Mouse (Mus musculus) hindbrain, embryonic 11.5 days (tissue): Measurements from ENCODE around the gene Gm48552. TPM values are rescaled to one million over a fixed set of nuclear protein-coding genes. Genes with fewer than 3 reads are reported as not detected.
A peak's percentile ranks its signal among the peaks of the same experiment; 100 is the strongest.

ENCODE experiments used
- ATAC-seq: fragments of 200-750 bp; cut with Nextera tagmentation; 2 replicates; pipeline ENCODE4 v1.8.0; 2017; ENCODE audit warnings: mild to moderate bottlenecking, moderate TSS enrichment, moderate library complexity; ENCODE audit not compliant: low FRiP score
- DNase-seq: peaks from one replicate; pipeline ENCODE4 v3.0.0-alpha.2; 2015; ENCODE audit warnings: low spot score
- H3K27ac ChIP-seq: fragments of 300-500 bp; sonication (generic); 2 replicates; pipeline ENCODE4 v1.5.1; 2014; ENCODE audit warnings: mild to moderate bottlenecking, low read depth, low read length
- H3K27me3 ChIP-seq: fragments of 300-500 bp; sonication (generic); 2 replicates; pipeline ENCODE4 v1.6.1; 2014; ENCODE audit warnings: mild to moderate bottlenecking, low read length, moderate library complexity, mixed read lengths; ENCODE audit not compliant: control insufficient read depth, insufficient read depth
- H3K36me3 ChIP-seq: fragments of 300-500 bp; sonication (generic); 2 replicates; pipeline ENCODE4 v1.6.1; 2014; ENCODE audit warnings: mild to moderate bottlenecking, low read length, moderate library complexity, mixed read lengths; ENCODE audit not compliant: control insufficient read depth, insufficient read depth
- H3K4me1 ChIP-seq: fragments of 300-500 bp; sonication (generic); replicated peaks from 2 replicates; pipeline ENCODE4 v1.6.1; 2014; ENCODE audit warnings: low read length, mixed read lengths; ENCODE audit not compliant: control insufficient read depth, insufficient read depth
- H3K4me2 ChIP-seq: fragments of 300-500 bp; sonication (generic); replicated peaks from 2 replicates; pipeline ENCODE4 v1.6.1; 2014; ENCODE audit warnings: mild to moderate bottlenecking, low read depth, low read length
- H3K4me3 ChIP-seq: fragments of 300-500 bp; sonication (generic); 2 replicates; pipeline ENCODE4 v1.5.1; 2014; ENCODE audit warnings: low read depth, low read length
- H3K9ac ChIP-seq: fragments of 300-500 bp; sonication (generic); 2 replicates; pipeline ENCODE4 v1.6.1; 2014; ENCODE audit warnings: low read depth, low read length
- H3K9me3 ChIP-seq: fragments of 300-500 bp; sonication (generic); 2 replicates; pipeline ENCODE4 v1.6.1; 2016; ENCODE audit warnings: low read length; ENCODE audit not compliant: control insufficient read depth
- WGBS: fragments of 180-500 bp; shearing (Covaris S2); extraction: QIAGEN DNeasy Blood & Tissue Kit; methylation state at CpG from one replicate; pipeline ENCODE4 v1.1.7; 2014; 5-methylcytosine and 5-hydroxymethylcytosine counted together
- polyA plus RNA-seq: library from polyadenylated mRNA; unstranded; fragments of >200 nt; fragmentation: Nextera tagmentation; extraction: Ambion mirVana; gene quantifications from 2 replicates; pipeline ENCODE4 v1.2.1, GENCODE M21; 2014

The Gm48552 gene
- polyA plus RNA-seq, 1 experiment from 2014 or later, result 0.49 TPM

DNA sequence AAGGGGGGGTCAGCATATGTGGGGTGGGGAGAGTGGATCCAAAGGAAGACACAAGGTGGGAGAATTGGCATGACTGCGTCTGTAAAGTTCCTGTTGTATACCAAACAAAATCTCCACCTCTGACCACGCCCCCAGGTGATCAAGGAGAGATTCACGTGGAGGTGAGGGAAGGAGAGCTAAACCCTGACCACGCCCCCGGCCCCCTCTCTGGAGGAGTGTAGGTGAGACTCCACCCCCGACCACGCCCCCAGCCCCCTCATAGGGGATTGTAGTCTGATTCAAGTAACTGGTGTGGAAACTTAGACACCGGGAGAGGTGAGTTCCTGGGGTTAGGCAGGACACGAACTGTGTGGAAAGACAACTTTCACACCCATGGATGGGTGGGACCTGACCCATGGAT, 15.3 kb downstream of the Gm48552 start:
- Histone ChIP-seq H3K4me3 (no peak overlapping the region), H3K9ac (no peak overlapping the region), H3K36me3 (no peaks in the 10 kb centered on the region), H3K9me3 (no peaks in the 10 kb centered on the region), H3K27ac (0 out of 2 replicates have a peak overlapping the region, but pooled peaks have one; percentile 36), H3K4me2 (no peak overlapping the region), H3K27me3 (peaks cover 24% of the 10 kb centered on the region), H3K4me1 (peaks cover 41% of the 10 kb centered on the region)
- ATAC-seq (no peak), DNase-seq (no peak)
- WGBS, result 12% methylated on average over 9 of the region's 9 CpGs

DNA sequence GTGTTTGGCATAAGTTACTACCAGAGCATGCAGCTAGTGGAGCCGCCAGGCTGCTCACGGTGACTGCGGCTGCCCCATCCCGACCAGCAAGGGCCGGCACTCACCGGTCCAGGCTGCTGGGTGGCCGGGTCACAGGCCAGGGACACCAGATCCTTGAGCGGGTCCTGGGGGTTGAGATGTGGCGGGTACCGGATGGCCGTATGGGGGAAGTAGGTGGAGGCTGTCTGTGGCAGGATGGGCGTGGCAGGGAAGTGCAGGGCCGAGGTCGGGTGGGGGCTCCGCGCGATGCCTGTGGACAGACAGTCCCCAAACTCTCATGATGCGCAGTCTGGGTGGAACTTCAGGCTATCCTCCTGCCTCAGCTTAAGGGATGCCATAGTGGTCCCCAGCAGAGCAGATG, 15.9 kb downstream of the Gm48552 start:
- Histone ChIP-seq H3K36me3 (no peaks in the 10 kb centered on the region), H3K4me2 (no peak overlapping the region), H3K9ac (no peak overlapping the region), H3K4me3 (no peak overlapping the region), H3K9me3 (no peaks in the 10 kb centered on the region), H3K4me1 (peaks cover 45% of the 10 kb centered on the region), H3K27me3 (peaks cover 24% of the 10 kb centered on the region), H3K27ac (no peak overlapping the region)
- DNase-seq (no peak), ATAC-seq (no peak)
- 56% methylated on average over 18 of the region's 18 CpGs for WGBS

GRCm38 (mm10) chr10:81405588-81406201, 16.9 kb downstream of the Gm48552 start:
- ATAC-seq (no peak), DNase-seq (no peak)
- H3K9me3 ChIP-seq, result no peaks in the 10 kb centered on the region
- H3K4me3 ChIP-seq, result no peak overlapping the region
- WGBS, result 42% methylated on average over 13 of the region's 13 CpGs
- H3K27me3 ChIP-seq, result peaks cover 22% of the 10 kb centered on the region
- H3K4me1 ChIP-seq, result peaks cover 41% of the 10 kb centered on the region
- H3K9ac ChIP-seq, result no peak overlapping the region
- no peaks in the 10 kb centered on the region for H3K36me3 ChIP-seq
- H3K4me2 ChIP-seq, result no peak overlapping the region
- H3K27ac ChIP-seq, result no peak overlapping the region

- Histone ChIP-seq H3K27me3 (peaks cover 22% of the 10 kb centered on the region), H3K4me2 (peak overlapping the region; percentile 26)
These were observed 18.0 kb downstream of the Gm48552 start for GRCm38 (mm10) chr10:81406504-81407440.

GRCm38 (mm10) chr10:81407539-81408423, 19.0 kb downstream of the Gm48552 start:
- Histone ChIP-seq H3K27me3 (peaks cover 22% of the 10 kb centered on the region), H3K4me3 (peak overlapping the region; percentile 23; the same call in 1 of the 2 replicates), H3K9me3 (no peaks in the 10 kb centered on the region), H3K36me3 (no peaks in the 10 kb centered on the region), H3K27ac (peak overlapping the region; percentile 10; the same call in 1 of the 2 replicates), H3K4me1 (peaks cover 32% of the 10 kb centered on the region), H3K4me2 (peak overlapping the region; percentile 26), H3K9ac (peak overlapping the region; percentile 45)
- DNase-seq (peak; percentile 59), ATAC-seq (no peak)
- WGBS, result 28% methylated on average over 31 of the region's 31 CpGs

More at GRCm38 (mm10) chr10:81406504-81407440, 18.0 kb downstream of the Gm48552 start:
- Histone ChIP-seq H3K9me3 (no peaks in the 10 kb centered on the region), H3K9ac (peak overlapping the region; percentile 45), H3K4me3 (peak overlapping the region; percentile 23; the same call in 1 of the 2 replicates), H3K27ac (0 out of 2 replicates have a peak overlapping the region, but pooled peaks have one; percentile 10), H3K4me1 (peaks cover 33% of the 10 kb centered on the region), H3K36me3 (no peaks in the 10 kb centered on the region)
- 22% methylated on average over 24 of the region's 24 CpGs for WGBS
- no peak for ATAC-seq
- DNase-seq, result no peak

DNA sequence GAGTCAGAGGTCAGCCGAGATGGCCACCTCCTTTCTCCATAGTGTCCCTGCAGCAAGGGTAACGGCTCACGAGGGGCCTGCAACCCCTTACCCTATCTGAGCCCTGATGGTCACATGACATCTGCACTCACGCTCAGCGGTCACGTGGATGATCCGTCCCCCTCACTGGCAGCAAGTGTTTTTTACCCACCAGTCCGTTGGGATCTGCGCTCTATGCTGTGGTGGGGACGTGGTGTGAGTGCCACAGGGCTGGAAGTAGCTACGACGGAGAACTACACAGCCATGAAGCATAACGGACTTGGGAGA, 19.6 kb downstream of the Gm48552 start:
- Histone ChIP-seq H3K9me3 (no peaks in the 10 kb centered on the region), H3K4me1 (peaks cover 26% of the 10 kb centered on the region), H3K27me3 (peaks cover 22% of the 10 kb centered on the region), H3K27ac (peak overlapping the region; percentile 53; the same call in 1 of the 2 replicates), H3K36me3 (no peaks in the 10 kb centered on the region), H3K9ac (no peak overlapping the region), H3K4me2 (no peak overlapping the region), H3K4me3 (no peak overlapping the region)
- DNase-seq (no peak), ATAC-seq (no peak)
- 37% methylated on average over 13 of the region's 13 CpGs for WGBS

DNA sequence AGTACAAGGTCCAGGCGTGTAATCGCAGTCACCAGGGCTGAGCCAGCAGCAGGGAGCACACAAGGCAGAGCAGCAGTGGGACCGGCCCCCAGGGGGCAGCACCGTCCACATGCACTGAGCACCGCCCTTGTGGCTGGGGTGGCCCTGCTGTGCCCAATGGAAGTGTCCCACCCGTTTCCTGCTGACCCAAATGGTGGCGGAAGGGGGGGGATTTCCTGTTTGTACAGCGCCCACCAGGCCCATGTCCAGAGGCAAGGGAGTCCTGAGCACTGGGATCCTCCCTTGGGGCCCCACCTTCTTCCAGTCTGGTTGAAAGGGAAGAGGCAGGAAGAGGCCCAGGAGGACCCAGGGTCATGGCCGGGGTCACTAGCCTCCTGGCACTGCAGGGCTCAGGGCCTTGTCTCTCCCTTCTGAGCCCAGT, 20.1 kb downstream of the Gm48552 start:
- peak; percentile 26; the same call in 1 of the 2 replicates for ATAC-seq
- Histone ChIP-seq H3K27ac (peak overlapping the region; percentile 53), H3K36me3 (no peaks in the 10 kb centered on the region), H3K4me1 (peaks cover 26% of the 10 kb centered on the region), H3K9ac (no peak overlapping the region), H3K9me3 (no peaks in the 10 kb centered on the region), H3K4me2 (no peak overlapping the region), H3K4me3 (no peak overlapping the region), H3K27me3 (peaks cover 22% of the 10 kb centered on the region)
- peak; percentile 79 for DNase-seq
- WGBS, result 17% methylated on average over 9 of the region's 9 CpGs

DNA sequence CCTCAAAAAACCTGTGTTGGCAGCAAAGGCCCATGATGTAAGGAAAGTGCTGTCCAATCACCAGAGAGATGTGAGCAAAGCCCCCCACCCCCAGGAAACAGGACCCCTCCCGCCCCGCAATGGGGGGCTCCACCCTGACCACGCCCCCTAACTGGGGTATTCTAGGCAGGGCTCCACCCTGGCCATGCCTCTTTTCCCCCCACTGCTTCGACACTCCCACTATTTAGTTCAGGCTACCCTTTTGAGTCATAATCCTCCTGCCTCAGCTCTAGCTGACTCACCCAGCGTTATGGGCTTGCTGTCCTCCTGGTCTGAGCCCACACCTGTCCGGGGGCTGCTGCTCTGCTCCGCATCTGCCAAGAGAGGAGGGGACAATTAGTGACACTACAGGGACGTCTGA, 20.5 kb downstream of the Gm48552 start:
- Histone ChIP-seq H3K9ac (0 out of 2 replicates have a peak overlapping the region, but pooled peaks have one; percentile 27), H3K9me3 (no peaks in the 10 kb centered on the region), H3K27me3 (peaks cover 20% of the 10 kb centered on the region), H3K36me3 (no peaks in the 10 kb centered on the region), H3K27ac (peak overlapping the region; percentile 53), H3K4me3 (no peak overlapping the region), H3K4me2 (no peak overlapping the region), H3K4me1 (peaks cover 27% of the 10 kb centered on the region)
- no peak for ATAC-seq
- DNase-seq, result no peak
- WGBS, result 18% methylated on average over 8 of the region's 8 CpGs
